Mouse (Mus musculus) cerebellum, adult 11 months (tissue): ENCODE measurements around the gene Tssk6.

Experiments
- DNase-seq: peaks from one replicate; pipeline ENCODE4 v3.0.0; 2022

Gene Tssk6

DNA sequence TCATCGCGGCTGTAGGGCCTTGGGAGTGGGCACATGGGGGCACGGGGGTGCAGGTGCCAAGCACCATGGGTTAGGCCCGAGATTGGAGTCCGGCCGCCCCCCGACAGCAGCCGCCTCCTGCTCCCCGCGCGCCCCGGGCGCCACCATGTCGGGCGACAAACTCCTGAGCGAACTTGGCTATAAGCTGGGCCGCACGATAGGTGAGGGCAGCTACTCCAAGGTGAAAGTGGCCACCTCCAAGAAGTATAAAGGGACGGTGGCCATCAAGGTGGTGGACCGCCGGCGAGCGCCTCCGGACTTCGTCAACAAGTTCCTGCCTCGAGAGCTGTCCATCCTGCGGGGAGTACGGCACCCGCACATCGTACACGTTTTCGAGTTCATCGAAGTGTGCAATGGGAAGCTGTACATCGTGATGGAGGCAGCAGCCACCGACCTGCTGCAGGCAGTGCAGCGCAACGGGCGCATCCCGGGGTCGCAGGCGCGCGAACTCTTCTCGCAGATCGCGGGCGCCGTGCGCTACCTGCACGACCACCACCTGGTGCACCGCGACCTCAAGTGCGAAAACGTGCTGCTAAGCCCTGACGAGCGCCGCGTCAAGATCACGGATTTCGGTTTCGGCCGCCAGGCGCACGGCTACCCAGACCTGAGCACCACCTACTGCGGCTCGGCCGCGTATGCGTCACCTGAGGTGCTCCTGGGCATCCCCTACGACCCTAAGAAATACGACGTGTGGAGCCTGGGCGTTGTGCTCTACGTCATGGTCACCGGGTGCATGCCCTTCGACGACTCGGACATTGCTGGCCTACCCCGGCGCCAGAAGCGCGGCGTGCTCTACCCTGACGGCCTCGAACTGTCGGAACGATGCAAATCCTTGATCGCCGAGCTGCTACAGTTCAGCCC lies at the start of gene Tssk6, which contains the start of the genes Ndufa13 and Yjefn3:
Gene Tssk6, plus strand, starts transcription at position 22 of the 900 bp plus-strand sequence.
Gene Ndufa13, minus strand, starts transcription at position 396 of the 900 bp plus-strand sequence.
Gene Yjefn3, minus strand, starts transcription at position 550 of the 900 bp plus-strand sequence.
- DNase-seq: peak; percentile 67

DNA sequence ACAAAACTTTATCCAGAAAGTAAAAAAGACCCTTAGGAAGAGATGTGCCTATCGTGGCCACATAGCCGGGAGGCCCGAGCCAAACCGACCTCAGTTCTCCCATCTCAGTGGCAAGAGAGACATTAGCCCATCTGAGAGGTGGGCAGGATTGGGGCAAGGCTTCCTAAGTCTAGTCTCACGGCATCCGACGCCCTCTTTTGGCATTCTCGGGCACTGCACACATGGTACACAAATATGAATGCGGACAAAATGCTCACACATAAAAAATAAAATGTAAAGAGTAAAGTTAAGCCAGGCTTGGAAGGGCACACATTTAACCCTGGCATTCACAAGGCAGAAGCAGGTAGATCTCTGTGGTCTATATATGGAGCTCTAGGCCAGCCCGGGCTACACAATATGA lies 48.1 kb upstream of the Tssk6 start:
- no peak for DNase-seq

DNA sequence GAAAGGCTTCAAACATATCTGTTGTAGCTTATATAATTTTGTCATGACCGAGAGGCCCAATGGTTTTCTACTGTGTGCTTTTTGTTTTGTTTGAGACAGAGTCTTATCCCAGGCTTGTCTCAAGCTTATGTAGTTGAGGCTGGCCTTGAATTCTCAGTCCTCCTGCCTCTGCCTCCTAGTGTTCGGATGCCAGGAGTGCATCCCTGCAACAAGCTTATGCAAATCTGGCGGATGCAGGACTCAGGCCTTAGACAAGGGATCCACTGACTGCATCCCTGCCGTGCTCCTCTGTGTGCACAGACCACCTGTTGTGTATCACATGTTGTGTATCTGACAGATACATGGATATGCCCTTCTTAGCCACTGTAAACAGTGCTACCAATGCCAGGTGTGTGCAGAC lies 41.2 kb upstream of the Tssk6 start:
- no peak for DNase-seq

DNA sequence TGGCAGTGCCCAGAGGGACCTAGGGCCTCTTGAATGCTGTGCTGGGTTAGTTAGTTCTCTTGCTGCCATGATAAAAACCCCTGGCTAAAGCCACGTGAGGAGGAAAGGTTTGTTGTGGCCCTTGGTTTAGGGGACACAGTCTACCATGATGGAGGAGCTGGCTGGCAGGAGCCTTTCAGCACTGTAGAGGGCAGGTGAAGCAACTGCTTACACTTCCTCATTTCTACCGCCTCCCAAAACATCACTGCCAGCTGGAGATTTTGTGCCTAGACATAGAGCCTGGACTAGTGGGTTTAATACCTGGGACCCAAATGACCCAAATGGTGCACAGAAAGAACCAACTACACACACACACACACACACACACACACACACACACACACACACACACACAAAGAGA lies 40.7 kb upstream of the Tssk6 start:
- DNase-seq: no peak

DNA sequence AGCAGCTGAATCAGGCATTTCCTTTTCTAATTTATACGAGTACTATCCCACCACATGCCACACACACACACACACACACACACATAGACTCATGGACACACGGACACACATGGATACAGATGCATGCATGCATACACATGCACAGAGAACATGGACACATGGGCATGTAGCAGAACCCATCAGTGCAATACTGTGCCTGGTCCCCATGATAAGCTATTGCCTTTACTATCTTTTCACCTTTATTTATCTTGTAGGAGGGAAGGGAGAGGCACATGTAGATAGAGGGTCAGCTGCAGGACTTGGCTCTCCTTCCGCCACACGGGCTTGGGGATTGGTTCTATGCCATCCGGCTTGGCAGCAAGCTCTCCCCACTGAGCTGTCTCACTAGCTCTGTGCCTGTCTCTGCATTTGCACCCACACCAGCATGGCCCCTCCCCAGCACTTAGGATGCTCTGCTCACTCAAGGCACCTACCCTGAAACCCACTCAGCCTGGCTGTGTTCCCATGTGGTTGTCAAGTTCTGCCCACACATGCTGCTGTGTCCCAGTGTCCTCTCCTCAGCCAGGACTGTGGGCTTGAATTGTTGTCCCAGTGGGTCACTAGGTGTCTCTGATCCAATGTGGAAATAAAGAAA lies 38.5 kb upstream of the Tssk6 start:
- DNase-seq: no peak

DNA sequence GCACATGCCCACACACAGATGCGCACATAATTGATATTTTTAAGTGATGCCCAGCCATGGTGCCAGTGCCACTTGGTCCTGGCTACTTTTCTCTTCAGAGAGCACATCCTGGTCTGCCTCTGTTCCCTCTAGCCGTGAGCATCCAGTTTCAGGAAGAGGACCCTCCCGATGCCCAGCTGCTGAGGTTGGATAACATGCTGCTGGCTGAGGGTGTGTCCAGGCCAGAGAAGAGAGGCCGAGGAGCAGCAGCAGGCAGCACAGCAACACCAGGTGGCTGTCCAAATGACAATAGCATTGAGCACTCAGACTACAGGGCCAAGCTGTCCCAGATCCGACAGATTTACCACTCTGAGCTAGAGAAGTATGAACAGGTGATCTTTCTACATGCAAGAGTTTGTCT lies 37.8 kb upstream of the Tssk6 start:
- no peak for DNase-seq

DNA sequence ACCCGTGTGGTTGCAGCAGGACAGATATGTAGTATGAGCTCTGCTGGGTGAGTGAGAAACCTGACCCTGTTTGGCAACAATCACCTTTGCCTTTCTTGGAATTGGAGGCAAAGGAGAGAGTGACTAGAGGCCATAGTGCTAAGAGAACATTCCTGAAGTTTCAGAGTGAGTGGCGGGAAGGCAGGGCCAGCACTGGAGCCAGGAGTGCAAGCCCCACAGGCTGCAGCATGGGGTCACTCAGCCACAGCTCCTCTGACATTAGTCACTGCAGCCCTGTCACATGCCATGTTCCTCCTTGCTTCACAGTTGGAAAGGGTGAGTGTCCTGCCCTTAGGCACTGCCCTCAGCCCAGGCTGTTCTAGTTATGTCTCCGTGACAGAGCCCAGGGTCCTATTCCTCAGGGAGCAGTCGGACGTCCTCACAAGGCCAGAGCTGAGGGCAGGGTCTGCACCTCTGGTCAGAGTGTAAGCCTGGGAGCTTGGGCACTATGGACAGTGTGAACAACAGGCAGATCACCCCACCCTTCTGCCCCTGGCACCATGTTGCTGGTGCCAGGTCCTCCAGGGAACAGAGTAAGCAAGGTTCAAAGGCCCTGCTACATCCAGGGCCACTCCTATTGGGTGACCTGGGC lies 34.2 kb upstream of the Tssk6 start:
- no peak for DNase-seq

DNA sequence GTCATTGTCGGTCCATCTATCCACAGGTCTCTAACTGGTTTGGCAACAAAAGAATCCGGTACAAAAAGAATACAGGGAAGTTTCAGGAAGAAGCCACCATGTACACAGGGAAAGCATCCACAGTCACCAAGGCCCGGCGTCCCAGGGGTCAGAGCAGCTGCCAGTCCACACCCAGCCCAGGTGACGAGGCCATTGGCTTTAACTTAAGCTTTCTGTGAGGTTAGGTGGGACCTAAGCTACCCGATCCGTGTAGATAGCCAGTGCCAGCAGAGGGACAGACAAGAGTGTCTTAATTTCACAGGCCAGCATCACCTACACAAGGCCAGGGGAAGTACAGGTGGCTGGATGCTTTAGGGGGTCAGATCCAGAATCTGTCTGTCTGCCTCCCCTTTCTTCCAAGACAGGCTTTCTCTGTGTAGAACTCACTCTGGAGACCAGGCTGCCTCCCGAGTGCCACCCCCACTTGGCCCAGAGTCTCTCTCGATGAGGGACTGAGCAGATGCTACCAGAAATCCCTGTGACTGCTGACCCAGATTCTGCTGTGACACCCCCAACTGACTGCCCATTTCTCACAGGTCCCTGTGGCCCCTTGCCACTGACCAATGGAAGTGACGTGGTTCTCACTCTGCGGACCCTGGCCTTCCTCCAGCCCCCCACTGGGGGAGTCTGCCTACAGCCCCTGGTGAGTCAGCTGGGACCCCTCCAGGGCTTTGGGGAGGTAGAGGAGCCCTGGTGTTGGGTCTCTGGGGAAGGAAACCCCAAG lies 31.8 kb upstream of the Tssk6 start:
- DNase-seq: peak; percentile 53

DNA sequence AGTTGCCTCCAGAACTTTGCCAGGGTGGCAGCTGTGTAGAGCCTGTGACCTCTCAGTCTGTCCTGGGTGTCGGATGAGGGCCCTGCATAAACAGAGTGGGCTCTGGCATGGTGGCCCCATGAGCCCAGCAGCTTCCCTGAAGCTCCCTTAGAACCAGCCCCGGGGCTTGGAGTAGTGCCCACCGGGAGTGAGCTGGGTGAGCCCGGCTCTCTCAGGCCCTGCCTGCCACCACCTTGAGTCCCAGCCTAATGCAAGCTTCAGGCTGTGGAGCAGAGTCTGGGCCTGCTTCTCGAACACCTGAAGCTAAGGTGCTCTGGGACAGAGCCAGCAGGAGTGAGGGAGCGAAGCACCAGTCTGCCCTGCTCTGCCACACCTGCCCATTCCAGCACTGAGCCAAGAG lies 31.1 kb upstream of the Tssk6 start:
- no peak for DNase-seq

DNA sequence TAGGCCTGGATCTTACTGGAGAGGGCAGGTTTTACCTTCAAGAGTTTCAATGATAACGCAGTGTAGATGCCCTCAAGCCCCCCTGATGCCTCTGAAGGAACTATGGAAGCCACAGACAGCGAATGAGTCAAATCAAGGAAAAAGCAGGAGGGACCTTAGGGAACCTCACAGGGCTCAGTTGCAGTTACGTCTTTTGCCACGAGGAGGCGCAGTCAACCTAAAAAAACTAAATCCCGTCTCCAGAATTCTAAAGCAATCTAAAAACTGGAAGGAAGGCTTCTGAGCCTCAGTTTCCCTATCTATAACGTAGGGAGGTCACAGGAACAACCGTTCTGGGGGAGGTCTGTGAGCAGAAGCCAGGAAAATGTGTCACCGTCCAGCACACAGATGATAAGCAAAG lies 27.8 kb upstream of the Tssk6 start:
- peak; percentile 56 for DNase-seq

DNA sequence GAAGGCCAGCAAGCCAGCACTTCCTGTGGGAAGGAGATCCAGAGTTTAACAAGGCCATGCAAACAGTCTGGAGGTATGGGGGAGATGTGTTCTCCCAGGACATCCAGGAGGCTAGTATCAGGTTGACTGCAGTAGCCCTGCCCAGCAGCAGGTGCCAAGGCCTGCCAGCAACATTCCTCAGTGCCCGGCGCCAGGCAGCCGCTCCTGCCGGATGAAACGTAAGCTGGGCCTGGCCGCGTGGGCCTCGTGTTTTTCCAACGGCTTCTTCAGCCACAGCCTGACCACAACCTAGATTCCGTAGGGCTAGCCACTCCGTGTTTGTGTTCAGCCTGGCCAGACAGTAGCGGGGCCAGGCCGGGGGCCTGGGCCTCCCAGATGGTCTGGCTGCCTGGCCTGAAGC lies 27.3 kb upstream of the Tssk6 start:
- no peak for DNase-seq

DNA sequence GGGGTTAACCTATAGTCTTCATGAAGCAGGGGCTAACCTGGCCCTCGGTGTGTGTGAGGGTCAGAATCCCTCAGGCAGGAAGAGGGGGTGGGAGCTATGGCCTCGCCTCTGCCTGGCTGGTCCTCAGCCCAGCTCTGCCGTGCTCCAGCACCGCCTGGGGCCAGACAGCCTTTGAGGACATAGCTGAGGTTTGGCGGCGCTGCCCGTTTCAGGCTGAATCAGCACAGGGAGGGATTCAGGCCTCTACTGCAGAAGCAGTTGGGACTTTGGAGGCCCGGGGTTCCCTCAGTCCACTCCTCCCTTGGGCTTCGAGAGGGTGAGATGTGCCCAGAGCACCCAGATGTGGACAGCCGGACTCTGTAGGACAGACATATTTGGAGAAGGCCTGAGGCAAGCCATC lies 25.9 kb upstream of the Tssk6 start:
- no peak for DNase-seq

DNA sequence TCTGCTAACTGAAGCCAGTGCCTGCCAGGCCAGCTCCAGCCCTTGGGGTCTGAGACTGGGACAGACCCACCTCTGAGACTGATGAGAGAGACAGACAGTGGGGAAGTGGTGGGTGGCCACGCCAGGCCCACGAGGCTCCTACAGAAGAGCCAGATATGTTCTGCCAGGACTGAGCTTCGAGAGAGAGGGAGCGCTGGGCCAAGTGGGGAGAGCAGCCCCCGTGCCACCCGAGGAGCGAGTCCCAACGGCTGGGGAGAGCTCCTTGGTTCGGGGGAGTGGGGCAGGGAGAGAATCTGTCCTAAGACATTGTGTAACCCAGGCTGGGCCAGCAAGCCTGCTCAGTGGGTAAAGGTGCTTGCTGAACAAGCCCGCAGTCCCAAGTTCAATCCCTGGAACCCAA lies 25.0 kb upstream of the Tssk6 start:
- no peak for DNase-seq

DNA sequence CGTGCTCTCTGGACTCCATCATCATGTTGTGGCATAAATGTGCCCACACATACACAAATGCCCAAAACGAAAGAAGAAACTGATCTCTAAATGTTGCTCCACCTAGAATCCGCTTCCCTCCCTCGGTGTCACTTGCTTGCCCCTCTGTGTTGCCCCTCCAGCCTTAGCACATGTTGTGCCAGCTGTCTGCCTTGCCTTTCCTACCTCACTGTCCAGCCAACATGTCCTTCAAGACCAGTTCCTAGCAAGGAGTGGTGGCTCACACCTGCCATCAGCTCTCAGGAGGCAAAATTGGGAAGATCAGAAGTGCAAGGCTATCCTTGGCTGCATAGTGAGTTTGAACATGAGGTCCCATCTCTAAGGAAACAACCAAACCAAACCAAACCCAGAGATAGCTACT lies 24.6 kb upstream of the Tssk6 start:
- no peak for DNase-seq

DNA sequence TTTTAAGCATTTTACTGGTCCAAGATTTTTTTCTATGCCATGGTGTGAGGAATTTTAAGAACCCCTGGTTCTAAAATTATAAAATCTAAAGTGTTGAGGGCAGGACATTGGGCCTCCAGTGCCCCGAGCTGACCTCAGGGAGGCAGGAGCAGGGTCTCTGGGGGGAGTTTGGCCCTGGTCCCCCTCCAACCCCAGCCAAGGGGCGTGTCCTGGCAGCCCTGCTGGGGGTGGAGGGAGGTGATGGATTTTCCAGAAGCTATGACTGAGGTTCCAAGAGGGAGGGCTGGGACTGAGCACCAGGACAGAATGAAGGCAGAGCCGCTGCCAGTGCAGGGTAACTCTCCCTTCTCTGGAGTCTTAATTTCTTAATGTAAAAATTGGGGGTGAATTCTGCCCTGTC lies 24.0 kb upstream of the Tssk6 start:
- no peak for DNase-seq

DNA sequence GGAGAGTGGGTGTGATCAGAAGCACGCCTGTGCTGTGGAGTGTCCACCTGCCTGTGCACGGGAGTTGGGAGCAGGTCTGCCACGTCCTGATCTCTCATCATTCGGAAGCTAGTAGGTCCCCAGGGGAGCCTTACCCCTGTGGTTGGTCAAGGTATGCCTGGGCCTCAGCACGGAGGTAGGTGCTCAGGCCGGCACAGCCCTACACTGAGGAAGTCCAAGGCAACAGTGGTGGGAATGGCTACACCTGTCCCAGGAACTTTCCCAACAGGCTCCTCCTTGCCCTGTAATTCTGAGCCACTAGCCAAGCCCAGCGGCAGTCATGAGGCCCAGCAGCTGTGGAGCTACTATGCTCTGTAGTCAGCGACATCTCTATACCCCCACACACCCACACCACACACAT lies 22.3 kb upstream of the Tssk6 start:
- no peak for DNase-seq

DNA sequence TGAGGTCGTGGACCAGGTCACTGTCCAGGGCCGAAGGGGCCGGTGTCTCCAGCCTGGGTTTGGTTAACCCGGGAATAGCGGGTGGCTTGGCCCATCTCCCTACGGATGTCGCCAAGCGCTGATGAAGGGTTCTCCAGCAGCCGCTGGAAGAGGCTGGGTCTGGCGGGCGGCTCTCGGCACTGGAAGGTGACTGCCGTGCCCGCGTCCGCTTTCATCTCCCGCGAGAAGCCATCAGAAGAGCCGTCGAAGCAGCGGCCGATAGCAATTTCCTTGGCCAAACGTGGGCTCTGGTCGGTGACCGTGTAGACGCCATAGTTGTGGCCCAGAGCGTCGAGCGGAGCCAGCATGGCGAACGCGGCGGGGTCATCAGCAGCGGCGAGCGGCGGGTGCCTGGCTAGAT lies 21.1 kb upstream of the Tssk6 start:
- DNase-seq: no peak

DNA sequence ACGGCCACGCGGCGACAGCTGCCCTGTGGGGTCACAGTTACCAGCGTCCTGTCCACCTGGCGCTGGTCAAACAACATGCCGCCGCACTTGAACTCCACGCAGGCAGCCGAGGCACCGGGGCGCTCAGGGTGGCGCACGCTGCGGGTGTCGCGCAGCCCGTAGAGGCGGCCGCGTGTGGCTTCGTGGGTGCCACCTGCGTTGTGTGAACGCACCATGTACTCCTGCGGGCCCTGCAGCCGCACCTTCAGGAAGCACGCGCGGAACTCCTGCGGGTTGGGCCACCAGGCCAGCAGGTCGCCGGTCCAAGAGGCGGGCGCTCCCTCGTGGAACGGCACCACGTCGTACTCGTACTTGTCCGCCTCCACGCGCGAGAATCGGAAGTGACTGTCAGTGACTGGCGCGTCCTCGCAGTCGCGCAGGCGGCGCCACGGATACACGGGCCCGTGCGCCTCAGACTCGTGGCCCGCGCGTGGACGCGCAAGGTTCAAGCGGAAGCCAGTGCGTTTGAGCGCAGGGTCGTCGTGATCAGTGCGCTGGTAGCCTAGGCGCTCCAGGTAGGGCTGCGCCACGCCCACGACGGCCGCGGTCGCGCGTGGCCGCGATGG lies 20.6 kb upstream of the Tssk6 start:
- DNase-seq: no peak

DNA sequence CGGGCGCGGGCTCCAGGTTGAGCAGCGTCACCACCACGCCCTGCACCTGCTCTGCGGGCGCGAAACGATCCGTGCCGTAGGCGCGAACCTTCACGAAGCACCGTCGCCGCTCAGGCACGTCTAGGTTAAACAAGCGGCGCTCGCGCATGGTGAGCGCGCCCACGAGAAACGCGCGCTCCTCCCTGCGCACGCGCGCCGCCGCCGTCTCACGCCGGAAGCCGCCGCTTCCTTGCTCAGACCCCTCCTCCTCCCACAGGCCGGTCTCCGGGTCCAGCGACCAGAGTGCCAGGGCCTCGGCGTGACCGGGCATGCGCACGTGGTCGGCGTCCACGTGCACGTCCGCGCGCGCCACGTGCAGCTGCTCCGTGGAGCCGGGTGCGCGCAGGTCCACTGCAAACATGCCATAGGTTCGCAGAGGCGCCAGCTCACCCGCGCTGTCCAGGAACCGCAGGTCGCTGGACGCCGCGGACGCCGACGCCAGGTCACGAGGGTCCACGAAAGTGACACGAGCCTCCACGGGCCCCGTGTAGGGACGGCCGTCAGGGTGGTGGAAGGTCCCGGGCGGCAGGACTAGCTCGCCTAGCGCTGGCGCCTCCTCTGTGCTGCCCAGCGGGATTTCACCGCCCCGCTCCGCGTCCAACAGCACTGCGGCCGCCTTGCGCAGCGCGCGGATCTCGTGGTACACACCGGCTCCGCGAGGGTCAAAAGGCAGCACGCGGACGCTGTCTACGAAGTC lies 19.8 kb upstream of the Tssk6 start:
- no peak for DNase-seq

DNA sequence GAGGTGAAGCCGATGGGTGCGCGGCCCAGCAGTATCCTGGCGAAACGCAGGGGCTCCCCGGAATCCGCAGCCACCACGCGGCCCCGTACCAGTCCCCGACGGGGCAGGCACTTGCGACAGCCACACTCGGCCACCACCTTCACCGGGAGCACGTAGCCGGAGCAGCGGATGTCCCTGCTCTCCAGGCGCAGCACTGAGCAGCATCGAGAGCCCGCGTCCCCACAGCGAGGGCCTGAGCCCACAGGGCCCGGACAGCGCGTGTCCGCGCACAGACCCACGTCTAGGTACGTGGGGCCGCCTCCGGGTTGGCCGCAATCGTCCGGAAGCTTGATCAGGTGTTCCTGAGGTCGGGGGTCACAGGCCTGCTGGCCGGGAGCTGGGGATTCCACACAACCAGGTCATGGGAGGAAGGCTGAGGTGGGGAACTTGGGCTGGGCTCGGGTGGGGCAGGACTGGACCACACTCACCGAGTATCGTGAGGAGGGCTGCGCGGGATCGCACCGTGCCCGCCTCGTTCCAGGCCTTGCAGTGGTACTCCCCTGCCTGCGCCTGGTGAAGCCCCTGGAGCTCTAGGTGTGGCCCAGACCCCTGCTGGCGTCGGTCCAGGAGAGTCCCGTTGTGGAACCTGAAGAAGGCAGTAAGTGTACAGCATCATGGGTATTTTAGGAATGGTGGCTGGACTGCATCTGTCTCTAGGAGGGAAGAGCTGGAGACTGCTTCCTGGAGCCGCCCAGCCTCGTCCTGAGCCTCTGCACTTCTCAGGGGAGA lies 19.0 kb upstream of the Tssk6 start:
- no peak for DNase-seq

DNA sequence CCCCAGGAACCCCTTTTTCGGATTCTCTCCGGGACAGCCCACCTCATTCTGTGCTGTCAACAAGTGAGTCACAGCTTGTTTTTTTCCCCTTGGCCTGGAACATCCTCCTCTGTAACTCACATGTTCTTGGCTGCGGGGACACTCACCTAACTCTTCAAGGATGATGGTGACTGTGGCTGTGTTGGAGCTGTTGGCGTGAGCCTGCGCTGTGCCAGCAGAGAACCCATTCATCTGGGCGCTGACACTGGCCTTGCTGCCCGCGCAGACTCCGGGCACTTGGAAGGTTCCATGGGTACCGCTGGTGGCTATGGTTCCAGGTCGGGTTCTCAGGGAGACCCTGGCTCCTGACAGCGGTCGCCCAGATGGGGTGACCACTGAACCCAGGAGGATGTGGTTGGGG lies 17.8 kb upstream of the Tssk6 start:
- no peak for DNase-seq
